Mouse (Mus musculus): ENCODE results near the gene Ccnf.

The Ccnf gene

DNA sequence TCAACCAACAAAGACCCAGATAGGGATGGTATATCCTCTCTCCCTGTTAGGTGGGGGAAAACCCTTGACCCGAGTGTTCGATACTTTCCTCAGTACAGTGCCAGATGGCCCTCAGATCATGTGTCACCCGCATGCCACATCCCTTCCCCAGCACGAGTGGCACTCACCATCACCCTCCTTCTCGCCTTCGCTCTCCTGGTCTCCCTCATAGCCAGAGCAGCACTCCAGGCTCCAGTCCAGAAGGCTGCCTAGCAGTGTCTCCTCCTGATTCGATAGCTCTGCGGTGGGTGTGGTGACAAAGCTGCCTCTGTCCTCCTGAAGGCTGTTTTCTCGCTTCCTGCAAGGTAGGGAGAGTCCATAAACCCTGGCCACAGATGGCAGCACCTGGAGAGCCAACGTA is 26.5 kb downstream of the Ccnf start:
- in situ Hi-C loops (cut with MboI, MseI) = loop anchor here in 1 of 2 experiments (5.0 kb wide), 1 partner anchor 58 kb away; no protein-coding TSS in a partner anchor

DNA sequence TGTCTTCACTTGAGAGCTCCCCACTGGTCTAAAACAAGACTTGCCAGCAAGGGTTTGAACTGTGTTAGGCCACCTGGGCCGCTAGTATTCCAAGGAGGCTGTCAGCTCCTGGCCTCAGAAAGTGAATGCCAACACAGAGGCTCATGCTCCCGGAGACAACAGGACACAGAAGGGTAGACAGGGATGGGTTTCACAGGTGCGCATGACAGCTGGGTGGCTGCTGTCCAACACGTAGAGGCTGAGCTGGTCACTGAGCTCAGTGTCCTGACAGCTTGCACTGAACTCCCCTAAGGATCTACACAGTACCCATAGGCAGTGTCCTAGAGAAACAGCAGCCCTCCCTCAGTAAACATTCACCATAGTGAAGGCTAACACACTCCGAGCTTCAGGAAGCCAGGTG is 27.8 kb downstream of the Ccnf start:
- in situ Hi-C loops (cut with MboI, MseI) = loop anchor here in 1 of 2 experiments (5.0 kb wide), 1 partner anchor 59 kb away; no protein-coding TSS in a partner anchor

DNA sequence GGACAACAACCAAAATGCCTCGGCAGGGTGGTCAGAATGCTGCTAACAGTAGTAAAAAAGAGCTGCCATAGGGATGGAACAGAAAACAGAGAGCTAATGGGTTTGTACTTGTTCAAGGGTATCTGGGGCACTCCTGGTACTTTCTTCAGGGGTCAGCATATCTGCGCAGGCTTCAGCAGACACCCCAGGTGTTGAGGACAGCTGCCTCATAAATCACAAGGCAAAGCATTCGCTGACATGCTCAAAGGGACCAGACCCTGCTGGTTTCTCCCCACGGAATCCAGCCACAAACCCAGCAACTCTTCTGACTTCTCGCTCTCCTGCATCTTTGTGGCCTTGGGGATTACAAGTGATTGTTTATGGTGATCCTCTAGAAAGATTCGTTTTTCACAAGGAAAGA is 28.6 kb downstream of the Ccnf start:
- in situ Hi-C loops (cut with MboI, MseI) = loop anchor here in 1 of 2 experiments (5.0 kb wide), 1 partner anchor 60 kb away; no protein-coding TSS in a partner anchor

DNA sequence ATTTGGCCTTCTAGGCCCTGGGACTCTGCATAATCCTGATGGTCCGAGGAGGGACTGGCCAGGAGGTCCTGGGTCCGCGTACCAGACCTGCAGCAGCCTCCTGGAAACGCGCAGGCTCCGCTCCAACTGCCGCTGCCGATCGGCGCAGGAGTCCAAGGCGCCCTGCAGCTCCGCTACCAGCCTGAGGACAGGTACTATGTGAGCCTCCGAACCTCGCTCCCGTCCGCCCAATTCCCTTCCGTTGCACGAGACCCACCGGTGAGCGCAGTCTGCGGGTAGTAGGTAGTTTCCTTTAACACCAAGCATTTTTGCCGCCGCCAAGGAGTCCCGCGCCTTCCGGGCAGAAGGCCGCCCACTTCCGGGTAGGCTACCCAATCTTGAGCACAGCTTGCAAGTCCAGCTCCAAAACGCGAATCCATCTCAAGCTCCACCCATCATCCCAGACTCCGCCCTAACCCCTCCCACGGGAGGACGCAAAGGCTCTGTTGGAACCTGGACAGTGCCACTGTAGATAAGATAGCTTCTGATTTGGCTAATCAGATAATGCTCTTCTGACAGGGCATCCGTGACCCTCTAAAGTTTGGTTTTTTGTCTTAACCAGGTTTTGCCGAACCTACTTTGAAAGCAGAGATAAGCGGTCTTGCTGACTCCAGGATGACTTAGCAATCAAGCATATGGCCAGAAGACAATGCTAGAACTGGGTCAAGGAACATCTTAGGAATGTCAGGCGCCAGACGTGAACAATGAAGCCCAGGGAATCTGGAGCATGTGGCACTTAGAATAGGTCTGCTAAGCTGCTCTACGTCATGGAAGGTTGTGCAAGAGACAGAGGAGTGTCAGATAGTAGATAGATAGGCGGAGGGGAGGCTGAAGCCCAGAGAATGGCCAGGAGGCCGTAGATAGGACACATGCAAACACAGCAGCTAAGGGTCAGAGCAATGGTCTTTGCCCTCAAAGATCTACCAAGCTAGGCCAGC is 30.6 kb downstream of the Ccnf start, which contains the start of gene Tedc2:
Gene Tedc2, minus strand, starts transcription at position 417 of the 977 bp plus-strand sequence.
- in situ Hi-C loops (cut with MboI, MseI) = loop anchor here in 1 of 2 experiments (5.0 kb wide), 1 partner anchor 62 kb away; no protein-coding TSS in a partner anchor

DNA sequence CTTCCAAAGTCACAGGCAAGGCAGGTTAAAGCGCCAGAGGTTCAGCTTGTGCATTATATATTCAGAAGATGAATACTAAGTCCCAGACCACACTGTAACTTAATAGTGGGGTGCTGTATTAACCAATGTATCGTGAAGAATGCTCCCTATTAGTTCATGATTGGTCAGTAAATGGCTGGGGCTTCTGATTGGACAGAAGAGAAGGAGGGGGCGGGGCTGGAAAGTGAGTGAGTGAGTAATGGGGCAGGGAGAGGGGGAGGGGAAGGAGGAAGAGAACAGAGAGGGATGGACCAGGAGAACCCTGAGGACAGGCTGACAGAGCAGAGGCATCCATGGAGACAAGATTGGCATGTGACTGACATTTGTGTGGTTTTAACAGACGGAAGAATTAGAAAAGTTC is 34.4 kb downstream of the Ccnf start:
- in situ Hi-C loops (cut with MboI, MseI) = no loop called here

DNA sequence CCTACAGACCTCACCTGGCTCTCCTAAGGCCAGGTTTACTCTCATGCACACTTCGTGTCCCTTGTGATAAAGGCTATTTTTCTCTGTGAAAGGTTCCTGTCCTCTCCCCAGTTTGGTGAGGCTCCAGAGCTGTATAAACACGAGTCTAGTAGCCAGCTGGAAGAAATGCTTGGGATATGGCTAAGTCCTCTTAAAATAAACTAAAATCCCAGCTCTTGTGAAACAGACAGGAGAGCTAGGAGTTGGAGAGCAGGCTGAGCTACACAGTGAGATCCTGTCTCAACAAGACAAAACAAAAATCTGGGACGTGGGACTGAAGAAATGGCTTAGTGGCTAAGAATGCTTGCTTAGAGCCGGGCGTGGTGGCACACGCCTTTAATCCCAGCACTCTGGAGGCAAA is 38.1 kb downstream of the Ccnf start:
- in situ Hi-C loops (cut with MboI, MseI) = no loop called here

DNA sequence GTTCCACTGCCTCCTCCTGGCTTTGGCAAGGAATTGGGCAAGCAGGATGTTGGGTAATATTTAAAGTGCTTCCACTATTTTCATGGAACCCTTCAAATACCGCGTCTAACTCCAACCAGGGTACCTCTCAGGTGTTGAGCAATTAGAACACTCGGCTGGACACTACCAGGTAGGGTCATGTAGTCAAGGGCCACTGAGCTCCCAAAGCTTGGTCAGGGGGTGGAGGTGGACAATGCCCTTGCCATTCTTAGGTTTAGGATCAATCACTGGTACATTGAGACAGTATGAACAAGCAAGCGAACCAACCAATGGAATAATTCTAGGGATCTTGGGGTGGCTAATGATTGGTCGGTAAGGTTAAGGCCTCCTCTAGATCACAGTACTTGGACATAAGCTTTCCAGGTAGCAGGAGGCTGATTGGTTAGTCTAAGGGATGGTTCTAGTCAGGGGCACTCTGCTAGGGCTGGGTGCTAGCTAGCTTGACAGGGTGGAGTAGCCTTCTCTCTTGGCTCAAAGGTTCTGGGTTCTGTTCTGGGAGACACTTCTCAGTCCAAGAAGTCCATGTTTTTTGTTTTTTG is 38.8 kb downstream of the Ccnf start:
- in situ Hi-C loops (cut with MboI, MseI) = no loop called here

DNA sequence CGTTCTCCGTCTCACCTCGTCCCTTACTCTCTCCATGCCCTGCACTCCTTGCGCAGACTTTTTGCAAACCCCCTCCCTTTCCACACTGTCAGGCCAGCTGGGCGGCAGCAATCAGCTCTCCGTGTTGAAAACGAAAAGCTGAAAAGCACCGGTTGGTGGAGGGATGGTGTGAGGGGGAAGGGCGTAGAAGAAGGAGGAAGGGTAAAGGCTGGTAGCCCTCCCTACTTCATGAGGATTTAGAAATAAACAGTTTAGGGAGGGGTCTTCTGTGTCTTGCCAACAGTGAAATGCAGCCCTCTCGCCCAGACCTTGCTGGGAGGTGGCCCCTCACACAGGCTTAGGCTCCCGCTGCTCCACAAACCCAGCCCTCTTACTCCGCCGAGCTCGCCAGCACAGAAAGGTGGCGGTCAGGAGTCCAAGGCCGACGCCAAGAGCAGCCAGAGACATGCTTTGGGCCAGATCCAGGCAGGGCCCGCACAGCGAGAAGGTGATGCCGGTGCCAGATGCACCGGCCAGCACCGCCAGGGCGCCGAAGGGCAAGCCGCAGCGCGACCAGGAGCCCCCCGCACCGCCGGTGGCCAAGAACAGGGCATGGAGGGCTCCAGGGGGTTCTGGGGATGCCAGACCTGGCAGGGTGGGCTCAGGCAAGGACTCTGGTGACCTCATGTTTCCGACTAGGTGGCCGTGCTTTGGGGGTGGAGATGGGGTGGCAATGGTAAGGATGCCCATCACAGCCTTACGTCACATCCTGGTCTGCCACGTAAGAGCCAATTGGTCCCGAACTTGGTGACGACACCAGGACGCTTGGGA is 39.4 kb downstream of the Ccnf start:
- in situ Hi-C loops (cut with MboI, MseI) = no loop called here

DNA sequence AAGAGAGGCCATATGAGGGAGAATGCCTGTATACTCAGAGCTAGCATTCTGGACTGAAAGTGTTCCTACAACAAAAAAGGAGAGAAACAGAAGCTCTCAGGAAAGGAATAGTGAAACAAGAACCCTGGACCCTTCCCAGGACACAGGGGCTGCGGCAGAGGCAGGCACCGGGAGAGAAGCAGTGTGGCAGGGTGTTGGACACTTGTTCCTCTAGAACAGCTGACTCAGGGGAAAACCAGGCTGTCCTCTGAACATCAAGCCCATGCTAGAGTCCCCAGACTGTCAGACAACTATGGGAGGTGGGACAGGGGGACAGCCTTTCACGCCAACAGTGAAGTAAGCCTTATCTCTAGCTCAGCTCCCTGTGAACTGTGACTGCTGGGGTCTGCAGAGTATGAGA is 40.7 kb downstream of the Ccnf start:
- in situ Hi-C loops (cut with MboI, MseI) = no loop called here

DNA sequence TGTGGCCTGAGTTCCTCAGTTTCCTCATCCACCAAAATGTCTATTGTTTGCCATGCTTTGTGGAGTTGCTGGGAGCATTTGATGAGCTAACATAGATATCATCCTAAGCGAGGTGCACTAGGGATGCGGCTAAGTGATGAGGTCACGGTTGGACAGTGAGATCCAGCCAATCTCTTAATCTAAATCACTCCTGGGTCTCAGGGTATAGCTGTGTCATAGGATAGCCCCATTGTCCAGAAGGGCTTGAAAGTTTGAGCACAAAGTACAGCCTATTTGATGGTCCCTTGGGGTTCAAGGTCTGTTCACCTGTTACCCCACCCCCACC is 41.4 kb downstream of the Ccnf start:
- in situ Hi-C loops (cut with MboI, MseI) = loop anchor here in 1 of 2 experiments (5.0 kb wide), 1 partner anchor 43 kb away; the partner anchor contains the start of gene Atp6v0c

DNA sequence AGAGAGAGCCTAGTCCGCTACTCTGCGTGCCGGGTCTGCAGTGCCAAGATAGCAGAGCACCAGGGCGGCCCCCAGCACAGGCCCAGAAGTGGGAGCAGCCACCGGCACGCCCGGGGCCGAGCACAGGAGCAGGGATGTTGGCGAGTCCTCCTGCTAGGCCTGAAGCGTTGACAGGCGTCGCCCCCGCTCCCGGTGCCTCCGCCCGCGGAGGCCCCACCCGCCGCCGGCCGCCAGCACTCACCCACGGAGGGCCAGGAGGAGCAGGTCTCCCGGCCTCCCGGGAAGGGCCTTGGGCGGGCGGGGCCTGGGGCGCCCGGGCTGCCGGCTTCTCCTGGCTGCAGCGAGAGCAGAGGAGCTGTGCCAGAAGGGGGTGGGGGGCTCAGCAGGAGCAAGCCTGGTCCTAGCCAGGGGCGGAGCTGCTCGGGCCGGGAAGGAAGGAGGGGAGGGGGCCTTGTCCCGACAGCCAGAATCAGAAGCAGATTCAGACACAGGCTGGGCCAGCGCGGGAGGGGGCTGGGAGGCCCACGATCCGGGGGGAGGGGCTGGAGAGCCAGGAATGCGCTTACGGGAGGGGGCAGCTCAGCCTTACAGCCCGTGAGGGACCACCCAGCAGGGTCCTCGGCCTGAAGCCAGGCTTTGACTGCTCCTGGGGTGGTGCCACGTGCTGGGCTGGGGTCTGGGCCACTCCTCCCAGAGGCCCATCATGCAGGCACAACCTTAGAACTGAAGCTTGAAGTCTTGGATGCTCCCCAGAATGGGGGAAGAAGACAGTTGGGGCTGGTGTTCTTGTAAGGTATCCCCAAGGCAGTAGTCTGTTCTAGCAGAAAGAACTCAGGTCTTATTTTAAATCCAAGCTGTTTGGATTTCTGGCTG is 42.0 kb downstream of the Ccnf start, which contains the start of gene Ntn3:
Gene Ntn3, minus strand, starts transcription at position 489 of the 873 bp plus-strand sequence.
- in situ Hi-C loops (cut with MboI, MseI) = loop anchor here in 1 of 2 experiments (5.0 kb wide), 1 partner anchor 42 kb away; the partner anchor contains the start of gene Atp6v0c

DNA sequence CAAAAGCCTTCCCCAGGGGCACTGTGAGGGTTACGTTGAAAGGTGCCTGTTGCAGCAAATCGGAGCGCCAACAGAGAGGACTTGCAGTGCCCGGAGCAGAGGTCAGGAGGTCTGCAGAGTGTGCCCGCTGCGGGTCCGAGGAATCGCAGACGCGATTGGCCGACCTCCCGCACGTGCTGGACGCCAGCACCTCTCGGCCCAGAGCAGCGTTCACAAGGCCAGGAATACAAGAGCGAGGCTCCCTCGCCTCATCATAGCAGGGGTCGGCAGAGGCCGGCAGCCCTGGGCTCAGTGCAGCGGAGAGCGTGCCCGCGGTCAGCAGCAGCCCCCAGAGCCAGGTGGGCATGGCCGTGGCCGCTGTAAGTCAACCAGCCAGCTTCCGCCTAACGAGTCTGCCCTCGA is 42.6 kb downstream of the Ccnf start:
- in situ Hi-C loops (cut with MboI, MseI) = loop anchor here in 1 of 2 experiments (5.0 kb wide), 1 partner anchor 41 kb away; the partner anchor contains the start of gene Atp6v0c

DNA sequence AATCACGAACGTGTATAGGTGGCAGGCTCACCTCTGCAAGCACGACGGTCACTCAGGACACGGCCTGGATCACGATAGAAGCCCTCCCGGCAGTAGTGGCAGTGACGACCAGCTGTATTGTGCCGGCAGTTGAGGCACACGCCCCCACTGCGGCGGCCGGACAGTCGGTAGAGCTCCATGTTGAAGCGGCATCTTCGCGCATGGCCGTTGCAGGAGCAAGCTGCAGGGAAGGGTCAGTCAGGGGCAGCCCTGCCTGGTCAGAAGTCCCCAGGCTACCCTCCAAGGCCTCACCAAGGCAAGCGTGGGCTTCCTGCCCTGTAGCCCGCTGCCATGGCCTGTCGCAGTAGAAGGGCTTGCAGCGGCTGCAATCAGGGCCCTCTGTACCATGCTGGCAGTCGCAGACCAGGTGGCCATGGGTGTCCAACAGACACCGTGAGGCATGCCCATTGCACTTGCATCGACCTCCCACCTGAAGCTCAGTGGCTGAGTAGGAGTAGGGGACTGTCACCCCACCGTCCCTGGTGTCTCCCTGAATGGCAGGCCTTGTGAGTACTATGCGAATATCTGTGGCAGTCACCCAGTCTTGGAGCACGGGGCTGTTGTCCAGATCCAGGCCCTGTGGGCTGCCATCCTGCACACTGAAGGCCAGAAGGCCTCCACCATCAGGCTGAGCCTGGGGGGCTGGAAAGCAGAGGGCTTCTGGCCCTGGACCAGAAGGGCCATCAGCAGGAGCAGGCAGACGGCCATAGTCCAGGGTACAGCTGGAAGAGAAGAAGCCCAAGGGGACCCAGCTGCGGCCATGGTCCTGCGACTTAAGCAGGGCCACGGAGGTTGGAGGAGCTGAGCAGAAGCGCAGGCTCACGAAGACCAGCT is 43.3 kb downstream of the Ccnf start:
- in situ Hi-C loops (cut with MboI, MseI) = loop anchor here in 1 of 2 experiments (5.0 kb wide), 1 partner anchor 41 kb away; the partner anchor contains the start of gene Atp6v0c

DNA sequence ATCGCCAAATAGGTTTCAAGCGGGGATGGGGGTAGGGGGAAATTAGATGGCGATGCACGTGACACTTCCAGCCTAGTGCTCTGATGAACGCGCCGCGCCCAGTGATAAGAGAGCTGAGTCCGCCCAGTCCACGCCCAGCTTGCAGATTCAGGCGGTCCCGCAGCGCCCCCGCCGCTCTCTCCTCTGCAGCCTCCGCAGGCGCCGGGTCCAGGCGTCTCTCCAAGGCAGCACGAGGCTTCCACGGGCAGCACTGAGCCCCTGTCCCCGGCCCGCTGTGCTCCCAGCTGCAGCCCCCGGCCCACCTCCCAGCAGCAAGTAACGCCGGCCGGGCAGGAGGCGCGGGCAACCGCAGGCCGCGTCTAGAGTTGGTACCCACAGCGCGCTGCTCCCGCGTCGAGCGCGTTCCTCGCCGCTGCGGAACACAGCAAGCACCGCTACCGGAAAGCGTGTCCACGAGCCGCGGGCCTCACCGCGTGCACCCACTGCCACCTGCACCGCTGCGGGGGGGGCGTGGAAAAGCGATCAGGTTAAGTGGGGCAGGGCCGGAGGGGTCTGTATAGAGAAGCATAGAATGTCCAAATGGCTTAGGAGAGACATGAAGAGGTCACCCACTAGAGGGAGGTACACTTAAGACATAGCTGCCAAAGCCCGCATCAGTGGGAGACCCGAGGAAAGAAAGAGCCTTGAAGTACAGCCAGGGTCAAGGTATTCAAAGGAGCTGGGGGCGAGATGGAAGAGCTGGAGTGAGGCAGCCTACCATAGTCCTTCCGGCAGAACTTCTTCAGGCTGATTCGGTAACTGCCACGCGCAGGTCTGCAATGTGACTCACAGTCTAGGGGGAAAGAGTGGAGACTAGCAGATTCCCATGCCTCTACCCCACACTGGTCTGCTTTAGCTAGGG is 44.6 kb downstream of the Ccnf start:
- in situ Hi-C loops (cut with MboI, MseI) = loop anchor here in 1 of 2 experiments (5.0 kb wide), 1 partner anchor 39 kb away; the partner anchor contains the start of gene Atp6v0c

DNA sequence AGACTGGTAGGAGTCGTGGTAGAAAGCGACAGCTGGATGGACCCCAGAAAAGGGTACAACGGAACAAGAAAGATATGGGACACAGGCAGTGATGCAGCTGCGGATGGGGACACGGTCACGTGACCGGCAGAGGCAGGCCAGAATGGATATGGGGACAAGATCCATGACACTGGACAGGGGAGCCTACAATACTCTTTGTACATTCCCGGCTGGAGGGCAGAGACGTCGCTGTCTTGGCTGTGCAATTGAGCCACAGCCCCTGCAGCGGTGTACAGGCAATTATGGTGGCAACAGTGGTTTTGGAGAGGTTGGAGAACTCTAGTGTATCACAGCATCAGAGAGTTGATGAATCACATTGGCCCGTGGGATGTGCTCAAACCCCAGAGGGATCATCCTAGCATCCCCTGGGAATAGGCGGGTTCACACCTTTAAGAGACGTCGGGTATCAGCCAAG is 45.3 kb downstream of the Ccnf start:
- in situ Hi-C loops (cut with MboI, MseI) = loop anchor here in 1 of 2 experiments (5.0 kb wide), 1 partner anchor 39 kb away; the partner anchor contains the start of gene Atp6v0c

DNA sequence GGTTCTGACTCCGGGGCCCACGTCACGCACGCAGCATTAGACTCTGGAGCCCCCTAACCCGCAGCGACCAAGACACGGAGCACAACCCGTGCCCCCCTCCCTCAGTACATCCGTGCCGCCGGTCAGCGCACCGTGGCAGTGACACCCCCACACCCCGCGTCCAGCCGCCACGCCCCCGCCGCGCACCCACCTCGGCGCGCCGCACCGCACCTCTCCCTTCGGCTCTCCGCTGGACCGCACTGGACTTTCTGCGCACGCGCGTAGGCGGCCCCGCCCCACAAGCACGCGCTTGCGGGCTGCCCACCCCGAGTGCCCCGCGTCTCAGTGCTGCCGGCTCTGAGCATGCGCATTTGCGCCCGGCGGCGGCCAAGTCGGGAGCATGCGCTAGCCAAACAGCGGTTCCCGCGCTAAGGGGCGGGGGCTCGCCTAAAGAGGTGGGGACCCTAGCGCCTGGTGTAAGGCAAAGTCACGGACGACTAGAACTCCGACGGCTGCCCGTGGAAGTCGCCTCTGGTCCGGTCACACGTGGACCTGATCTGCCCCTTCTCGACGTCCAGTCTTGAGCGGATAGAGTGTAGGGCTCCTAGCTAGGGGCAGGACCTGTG is 45.9 kb downstream of the Ccnf start, which contains the start of gene Tbc1d24:
Gene Tbc1d24, minus strand, starts transcription at position 279 of the 605 bp plus-strand sequence.
- in situ Hi-C loops (cut with MboI, MseI) = loop anchor here in 1 of 2 experiments (5.0 kb wide), 1 partner anchor 38 kb away; the partner anchor contains the start of gene Atp6v0c

DNA sequence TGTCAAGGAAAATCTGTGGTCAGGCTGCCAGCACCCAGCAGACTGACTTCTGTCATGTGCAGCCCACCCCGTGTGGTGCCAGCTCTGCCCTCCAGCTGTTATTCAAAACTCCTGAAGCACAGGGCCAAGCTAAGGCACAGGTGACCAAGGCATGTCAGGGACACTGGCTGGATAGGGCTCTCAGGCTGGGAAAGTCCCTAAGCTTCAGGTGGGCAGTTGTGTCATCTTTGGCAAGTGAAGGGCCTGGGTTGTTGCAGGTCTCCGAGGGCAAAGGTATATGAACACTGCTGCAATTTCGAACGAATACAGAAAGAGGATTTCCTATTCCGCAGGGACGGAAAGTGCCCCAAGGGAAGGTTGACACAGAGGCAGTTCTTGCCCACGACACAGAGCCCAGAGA is 46.4 kb downstream of the Ccnf start:
- in situ Hi-C loops (cut with MboI, MseI) = loop anchor here in 1 of 2 experiments (5.0 kb wide), 1 partner anchor 38 kb away; the partner anchor contains the start of gene Atp6v0c

All from T-helper 17 cell (primary cell).